Mouse (Mus musculus) liver, embryonic 11.5 days (tissue): Measurements from ENCODE around the gene Wdfy4. TPM values are rescaled to one million over a fixed set of nuclear protein-coding genes. Genes with fewer than 3 reads are reported as not detected.

Experiments used
- ATAC-seq: fragments of 200-750 bp; cut with Nextera tagmentation; replicated peaks from 2 replicates; pipeline ENCODE4 v1.8.0; 2017; ENCODE audit warnings: moderate number of reproducible peaks, mild to moderate bottlenecking, moderate TSS enrichment, moderate library complexity; ENCODE audit not compliant: low FRiP score
- DNase-seq: peaks from one replicate; pipeline ENCODE4 v3.0.0-alpha.2; 2017; ENCODE audit warnings: low spot score
- H3K27ac ChIP-seq: fragments of 300-500 bp; sonication (generic); 2 replicates; pipeline ENCODE4 v1.5.1; 2014; ENCODE audit warnings: mild to moderate bottlenecking, low read depth, low read length, control low read depth
- H3K27me3 ChIP-seq: fragments of 300-500 bp; sonication (generic); replicated peaks from 2 replicates; pipeline ENCODE4 v1.6.1; 2014; ENCODE audit warnings: low read length, mixed read lengths; ENCODE audit not compliant: control insufficient read depth, insufficient read depth
- H3K36me3 ChIP-seq: fragments of 300-500 bp; sonication (generic); 2 replicates; pipeline ENCODE4 v1.6.1; 2014; ENCODE audit warnings: mild to moderate bottlenecking, low read length, moderate library complexity, mixed read lengths; ENCODE audit not compliant: control insufficient read depth, insufficient read depth
- H3K4me1 ChIP-seq: fragments of 300-500 bp; sonication (generic); replicated peaks from 2 replicates; pipeline ENCODE4 v1.6.1; 2014; ENCODE audit warnings: low read length, mixed read lengths; ENCODE audit not compliant: control insufficient read depth, insufficient read depth
- H3K4me2 ChIP-seq: fragments of 300-500 bp; sonication (generic); 2 replicates; pipeline ENCODE4 v1.6.1; 2014; ENCODE audit warnings: mild to moderate bottlenecking, control low read depth, moderate library complexity
- H3K4me3 ChIP-seq: fragments of 300-500 bp; sonication (generic); 2 replicates; pipeline ENCODE4 v1.5.1; 2014; ENCODE audit warnings: low read depth, low read length, control low read depth
- H3K9ac ChIP-seq: fragments of 300-500 bp; sonication (generic); 2 replicates; pipeline ENCODE4 v1.6.1; 2014; ENCODE audit warnings: low read depth, low read length, control low read depth
- H3K9me3 ChIP-seq: fragments of 300-500 bp; sonication (generic); 2 replicates; pipeline ENCODE4 v1.6.1; 2016; ENCODE audit warnings: low read length, inconsistent platforms, mixed read lengths; ENCODE audit not compliant: control insufficient read depth
- WGBS: fragments of 180-500 bp; shearing (Covaris S2); extraction: QIAGEN DNeasy Blood & Tissue Kit; methylation state at CpG from one replicate; pipeline ENCODE4 v1.1.7; 2014; 5-methylcytosine and 5-hydroxymethylcytosine counted together
- polyA plus RNA-seq: library from polyadenylated mRNA; unstranded; fragments of >200 nt; fragmentation: Nextera tagmentation; extraction: Ambion mirVana; gene quantifications from 2 replicates; pipeline ENCODE4 v1.2.1, GENCODE M21; 2014

Gene Wdfy4
- polyA plus RNA-seq, 1 experiment from 2014 or later, result 1.9 TPM

- Histone ChIP-seq H3K36me3 (no peaks in the 10 kb centered on the region), H3K27ac (no peak overlapping the region; the same call in 1 of the 2 replicates), H3K9me3 (no peaks in the 10 kb centered on the region), H3K4me1 (no peaks in the 10 kb centered on the region), H3K4me3 (no peak overlapping the region), H3K9ac (no peak overlapping the region), H3K4me2 (no peak overlapping the region), H3K27me3 (no peaks in the 10 kb centered on the region)
- WGBS, result 79% methylated on average over 4 of the region's 4 CpGs
- DNase-seq, result no peak
- no peak for ATAC-seq
These were observed 10.1 kb downstream of the Wdfy4 start for GRCm38 (mm10) chr14:33175059-33175821.

DNA sequence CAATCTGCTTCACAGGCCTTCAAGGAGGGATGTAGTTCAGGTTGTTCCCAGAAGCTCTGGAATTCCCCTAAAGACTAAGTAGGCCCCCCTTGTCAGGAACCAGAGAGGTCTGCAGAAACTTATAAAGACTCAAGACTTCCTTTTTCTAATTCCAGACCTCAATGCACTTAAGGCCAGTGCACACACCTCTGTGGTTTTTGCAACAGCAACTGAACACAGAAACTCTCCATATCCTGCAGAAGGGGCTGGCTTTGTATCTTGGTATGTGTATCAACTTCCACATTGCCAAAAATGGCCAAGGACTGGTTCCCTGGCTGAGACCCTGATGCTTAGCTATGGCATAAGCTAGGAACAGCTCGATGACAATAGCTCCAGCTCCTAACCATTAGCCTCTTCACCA lies 13.4 kb downstream of the Wdfy4 start:
- ATAC-seq, result no peak
- 66% methylated on average over 1 of the region's 1 CpGs for WGBS

GRCm38 (mm10) chr14:33168750-33169149 lies 16.6 kb downstream of the Wdfy4 start:
- no peaks in the 10 kb centered on the region for H3K36me3 ChIP-seq
- ATAC-seq (no peak), DNase-seq (no peak)
- no peak overlapping the region for H3K9ac ChIP-seq
- no peaks in the 10 kb centered on the region for H3K9me3 ChIP-seq
- no peak overlapping the region for H3K27ac ChIP-seq
- 76% methylated on average over 4 of the region's 4 CpGs for WGBS
- no peak overlapping the region for H3K4me2 ChIP-seq
- H3K4me1 ChIP-seq, result no peaks in the 10 kb centered on the region
- H3K4me3 ChIP-seq, result no peak overlapping the region
- no peaks in the 10 kb centered on the region for H3K27me3 ChIP-seq

More for the DNA sequence above, 13.4 kb downstream of the Wdfy4 start:
- Histone ChIP-seq H3K27me3 (no peaks in the 10 kb centered on the region), H3K36me3 (no peaks in the 10 kb centered on the region), H3K9ac (no peak overlapping the region), H3K4me3 (no peak overlapping the region), H3K9me3 (no peaks in the 10 kb centered on the region), H3K4me1 (no peaks in the 10 kb centered on the region), H3K4me2 (no peak overlapping the region), H3K27ac (no peak overlapping the region)
- no peak for DNase-seq

- Histone ChIP-seq H3K27me3 (no peaks in the 10 kb centered on the region), H3K4me3 (no peak overlapping the region), H3K36me3 (no peaks in the 10 kb centered on the region), H3K4me1 (no peaks in the 10 kb centered on the region), H3K9ac (no peak overlapping the region), H3K9me3 (no peaks in the 10 kb centered on the region), H3K4me2 (no peak overlapping the region), H3K27ac (no peak overlapping the region)
- 65% methylated on average over 5 of the region's 5 CpGs for WGBS
- DNase-seq, result no peak
- ATAC-seq, result no peak
These were observed 23.1 kb downstream of the Wdfy4 start for GRCm38 (mm10) chr14:33162238-33162637.

DNA sequence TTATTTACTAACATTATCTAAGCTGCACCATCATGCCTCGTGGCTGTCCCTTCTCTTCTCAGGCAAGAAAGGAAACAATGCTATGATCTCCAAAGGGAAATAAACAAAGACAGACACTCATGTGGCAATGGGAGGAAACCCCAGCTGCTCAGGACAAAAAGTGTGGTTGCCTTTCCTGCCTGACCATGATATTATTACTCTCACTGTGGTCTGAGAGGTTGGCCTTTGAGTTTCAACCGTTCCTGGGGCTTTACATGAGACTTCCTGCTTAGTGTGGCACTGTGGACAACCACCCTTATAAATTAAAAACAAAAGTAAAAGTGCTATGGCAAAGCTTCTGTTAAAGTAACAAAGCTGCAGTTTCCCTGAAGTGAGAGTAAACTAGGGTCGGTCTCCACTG lies 27.0 kb downstream of the Wdfy4 start:
- no peak overlapping the region for H3K9ac ChIP-seq
- no peak overlapping the region for H3K4me3 ChIP-seq
- no peak overlapping the region for H3K27ac ChIP-seq
- 52% methylated on average over 3 of the region's 3 CpGs for WGBS
- H3K27me3 ChIP-seq, result no peaks in the 10 kb centered on the region
- ATAC-seq, result no peak
- H3K36me3 ChIP-seq, result no peaks in the 10 kb centered on the region
- DNase-seq, result no peak
- no peaks in the 10 kb centered on the region for H3K4me1 ChIP-seq
- no peak overlapping the region for H3K4me2 ChIP-seq
- H3K9me3 ChIP-seq, result no peaks in the 10 kb centered on the region

DNA sequence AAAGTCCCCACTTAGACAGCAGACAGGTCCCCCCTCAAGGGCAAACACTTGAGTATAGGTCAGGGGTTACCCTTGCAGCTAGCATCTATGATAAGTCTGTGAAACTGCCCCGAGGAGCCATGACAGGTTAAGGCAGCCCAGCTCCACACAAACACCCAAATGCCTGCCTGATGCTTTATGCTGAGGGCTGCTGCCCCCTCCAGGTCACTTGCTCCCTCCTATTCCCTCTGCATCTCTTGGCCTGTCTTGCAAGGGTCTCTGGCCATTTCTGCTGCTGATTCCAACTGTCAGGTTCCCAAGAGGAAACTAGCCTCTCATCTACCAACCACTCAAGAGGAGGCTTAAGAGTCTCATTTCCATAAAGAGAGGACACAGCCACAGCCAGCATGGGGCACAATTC lies 32.4 kb downstream of the Wdfy4 start:
- Histone ChIP-seq H3K4me1 (no peaks in the 10 kb centered on the region), H3K36me3 (no peaks in the 10 kb centered on the region), H3K9ac (no peak overlapping the region), H3K9me3 (no peaks in the 10 kb centered on the region), H3K4me2 (no peak overlapping the region), H3K4me3 (no peak overlapping the region), H3K27me3 (no peaks in the 10 kb centered on the region), H3K27ac (no peak overlapping the region)
- DNase-seq (no peak), ATAC-seq (no peak)
- 67% methylated on average over 1 of the region's 1 CpGs for WGBS

DNA sequence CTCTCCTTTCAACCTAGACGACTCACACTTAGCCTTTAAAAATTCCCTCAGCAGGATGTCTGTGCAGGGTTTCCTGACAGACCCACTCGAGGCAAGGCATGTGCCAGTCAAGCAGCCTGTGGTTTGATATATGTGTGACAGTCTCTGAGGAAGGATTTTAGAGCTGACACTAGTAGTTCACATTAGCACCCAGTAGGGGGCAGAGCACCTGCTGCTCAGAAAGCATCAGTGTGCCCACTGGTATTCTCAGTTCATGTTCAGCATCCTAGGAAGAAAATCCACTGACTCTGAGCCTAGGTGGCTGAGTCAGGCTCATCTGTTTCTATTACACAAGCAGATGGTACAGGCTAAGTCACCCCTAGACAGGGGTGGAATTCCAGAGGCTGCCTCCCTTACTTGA lies 39.0 kb downstream of the Wdfy4 start:
- H3K27me3 ChIP-seq, result no peaks in the 10 kb centered on the region
- no peak overlapping the region for H3K4me3 ChIP-seq
- no peak overlapping the region for H3K4me2 ChIP-seq
- WGBS, result 10% methylated on average over 2 of the region's 2 CpGs
- no peak for ATAC-seq
- no peaks in the 10 kb centered on the region for H3K4me1 ChIP-seq
- H3K36me3 ChIP-seq, result no peaks in the 10 kb centered on the region
- no peak overlapping the region for H3K27ac ChIP-seq
- no peak for DNase-seq
- no peaks in the 10 kb centered on the region for H3K9me3 ChIP-seq
- H3K9ac ChIP-seq, result no peak overlapping the region

DNA sequence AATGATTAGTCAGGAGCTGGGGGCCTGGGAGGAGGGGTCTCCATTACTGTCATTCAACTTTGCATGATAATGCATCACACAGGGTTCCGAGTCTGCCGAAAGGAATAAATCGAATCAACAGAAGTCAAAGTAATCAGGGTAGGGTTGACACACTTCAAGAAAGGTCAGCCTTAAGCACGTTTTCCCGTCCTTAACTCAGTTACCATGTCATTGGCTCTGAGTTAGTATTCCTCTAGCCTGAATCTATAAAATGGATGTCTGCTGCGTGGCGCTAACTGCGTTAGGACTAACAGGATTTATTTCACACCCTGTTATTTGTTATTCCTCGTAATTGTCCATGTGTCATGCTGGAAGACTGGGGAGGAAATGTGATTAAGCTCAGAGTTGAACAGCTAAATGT lies 48.5 kb downstream of the Wdfy4 start:
- Histone ChIP-seq H3K9me3 (no peaks in the 10 kb centered on the region), H3K4me3 (no peak overlapping the region), H3K9ac (no peak overlapping the region), H3K27ac (no peak overlapping the region), H3K36me3 (no peaks in the 10 kb centered on the region), H3K4me2 (no peak overlapping the region), H3K27me3 (no peaks in the 10 kb centered on the region), H3K4me1 (no peaks in the 10 kb centered on the region)
- 85% methylated on average over 9 of the region's 9 CpGs for WGBS
- DNase-seq (no peak), ATAC-seq (no peak)

DNA sequence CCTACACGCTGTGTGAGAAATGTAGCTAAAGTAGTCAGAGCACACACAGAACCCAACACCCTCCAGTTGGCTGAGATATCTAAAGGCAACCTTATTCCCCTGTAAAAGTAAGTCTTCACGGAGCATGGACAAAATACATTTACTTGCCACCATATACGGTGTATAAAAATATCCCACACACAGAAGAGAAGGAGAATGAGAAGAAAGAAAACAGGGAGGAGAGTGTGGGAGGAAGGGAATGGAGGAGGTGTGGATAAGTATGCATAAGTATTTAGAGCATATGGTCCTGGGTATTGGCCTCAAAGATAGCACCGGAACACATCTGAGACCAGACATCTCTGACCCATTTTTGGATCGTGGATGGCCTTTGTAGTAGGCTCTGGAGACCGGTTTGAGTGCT lies 50.1 kb downstream of the Wdfy4 start:
- Histone ChIP-seq H3K4me1 (no peaks in the 10 kb centered on the region), H3K27me3 (no peaks in the 10 kb centered on the region), H3K4me2 (no peak overlapping the region), H3K9me3 (no peaks in the 10 kb centered on the region), H3K9ac (no peak overlapping the region), H3K27ac (no peak overlapping the region), H3K4me3 (no peak overlapping the region), H3K36me3 (no peaks in the 10 kb centered on the region)
- 84% methylated on average over 6 of the region's 6 CpGs for WGBS
- no peak for DNase-seq
- no peak for ATAC-seq
